Mouse (Mus musculus): ENCODE results near the gene Hmgcl. TPM values are rescaled to one million over a fixed set of nuclear protein-coding genes. Genes with fewer than 3 reads are reported as not detected.

Gene Hmgcl
- polyA plus RNA-seq, 1 experiment from 2014 or later, result 107 TPM

DNA sequence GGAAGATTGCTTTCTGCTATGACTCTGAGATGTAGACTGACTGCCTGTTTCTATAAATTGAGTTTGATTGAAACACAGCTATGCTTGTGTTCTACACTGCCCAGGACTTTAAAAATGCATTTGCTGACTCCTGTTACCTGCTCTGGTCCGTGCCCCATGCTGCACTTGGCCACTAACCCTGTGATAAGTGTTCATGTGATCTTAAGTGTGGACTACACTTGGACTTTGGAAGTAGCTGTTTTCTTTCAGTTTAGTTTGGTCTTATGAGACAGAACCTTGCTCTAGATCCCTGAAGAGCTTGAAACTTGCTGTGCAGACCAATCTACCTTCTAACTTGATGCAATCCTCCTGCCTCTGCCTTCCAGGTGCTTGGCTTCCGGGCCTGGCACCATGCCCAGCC is 21.8 kb upstream of the Hmgcl start:
- no peak overlapping the region for H3K27ac ChIP-seq
- no peaks in the 10 kb centered on the region for H3K9me3 ChIP-seq (replicated peaks; ENCODE audit: low read length)
- H3K4me3 ChIP-seq (replicated peaks; ENCODE audit: low read depth, low read length), result no peak overlapping the region
- WGBS, result 85% methylated on average over 2 of the region's 2 CpGs
- ATAC-seq (replicated peaks; ENCODE audit: low FRiP score, low read depth) (no peak), DNase-seq (ENCODE audit: low spot score) (no peak)
- H3K27me3 ChIP-seq (ENCODE audit: insufficient read depth, low read length), result no peaks in the 10 kb centered on the region
- no peak for TF ChIP-seq CTCF (IDR thresholded peaks at IDR 0.05; ENCODE audit: low read depth)
- no peak overlapping the region for H3K4me2 ChIP-seq (ENCODE audit: low read length)
- no peaks in the 10 kb centered on the region; the same call in 1 of the 2 replicates for H3K4me1 ChIP-seq (replicated peaks; ENCODE audit: insufficient read depth, low read length)
- no peak overlapping the region for H3K9ac ChIP-seq (ENCODE audit: low read depth, low read length)
- 0 out of 2 replicates have a peak, but pooled peaks cover 21% of the 10 kb centered on the region for H3K36me3 ChIP-seq (ENCODE audit: insufficient read depth, low read length)

DNA sequence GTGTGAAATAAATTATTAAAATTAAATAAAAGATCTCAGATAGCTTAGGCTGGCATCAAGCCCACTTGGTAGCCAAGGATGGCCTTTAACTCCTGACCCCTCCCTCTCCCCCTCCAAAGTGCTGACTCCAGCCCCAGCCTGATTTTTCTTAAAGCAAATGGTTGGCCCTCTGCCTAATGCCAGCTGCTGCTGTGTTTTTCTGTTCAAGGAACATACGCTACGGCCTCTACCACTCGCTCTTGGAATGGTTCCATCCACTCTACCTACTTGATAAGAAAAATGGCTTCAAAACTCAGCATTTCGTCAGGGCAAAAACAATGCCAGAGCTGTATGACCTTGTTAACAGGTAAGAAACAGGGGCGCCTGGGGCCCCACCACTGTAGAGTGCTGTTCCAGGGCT is 20.9 kb upstream of the Hmgcl start:
- 0 out of 2 replicates have a peak, but pooled peaks cover 21% of the 10 kb centered on the region for H3K36me3 ChIP-seq (ENCODE audit: insufficient read depth, low read length)
- no peaks in the 10 kb centered on the region; the same call in 1 of the 2 replicates for H3K4me1 ChIP-seq (replicated peaks; ENCODE audit: insufficient read depth, low read length)
- H3K4me3 ChIP-seq (replicated peaks; ENCODE audit: low read depth, low read length), result no peak overlapping the region
- ATAC-seq (replicated peaks; ENCODE audit: low FRiP score, low read depth) (no peak), DNase-seq (ENCODE audit: low spot score) (no peak)
- no peak overlapping the region for H3K27ac ChIP-seq
- 87% methylated on average over 5 of the region's 5 CpGs for WGBS
- H3K9ac ChIP-seq (ENCODE audit: low read depth, low read length), result no peak overlapping the region
- H3K4me2 ChIP-seq (ENCODE audit: low read length), result no peak overlapping the region
- no peaks in the 10 kb centered on the region for H3K9me3 ChIP-seq (replicated peaks; ENCODE audit: low read length)
- no peak for TF ChIP-seq CTCF (IDR thresholded peaks at IDR 0.05; ENCODE audit: low read depth)
- no peaks in the 10 kb centered on the region for H3K27me3 ChIP-seq (ENCODE audit: insufficient read depth, low read length)

DNA sequence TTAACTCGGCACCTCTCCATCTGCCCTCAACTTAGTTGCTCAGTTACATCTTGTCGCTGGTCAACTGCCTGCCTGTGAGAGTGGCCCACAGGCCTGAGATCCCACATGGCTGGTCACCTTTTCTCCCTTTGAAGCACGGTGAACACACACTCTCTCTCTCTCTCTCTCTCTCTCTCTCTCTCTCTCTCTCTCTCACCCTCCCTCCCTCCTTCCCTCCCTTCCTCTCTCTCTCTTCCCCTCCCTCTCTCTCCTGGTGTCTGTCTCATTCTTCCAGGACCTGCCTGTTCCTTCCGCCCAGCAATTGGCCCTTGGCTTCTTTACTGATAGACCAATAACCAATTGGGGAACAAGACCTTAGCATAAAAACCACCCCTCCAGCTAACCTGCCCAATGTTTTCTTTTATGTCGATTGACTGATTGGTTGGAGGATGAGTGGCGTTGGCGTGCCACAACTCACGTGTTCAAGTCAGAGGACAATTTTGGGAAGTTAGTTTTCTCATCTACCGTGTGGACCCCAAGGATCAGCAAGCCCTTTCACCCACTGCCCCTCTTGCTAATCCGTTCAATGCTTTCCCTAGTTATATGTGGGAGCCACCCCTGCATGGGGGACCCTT is 19.9 kb upstream of the Hmgcl start:
- no peak for ATAC-seq (replicated peaks; ENCODE audit: low FRiP score, low read depth)
- no peaks in the 10 kb centered on the region for H3K27me3 ChIP-seq (ENCODE audit: insufficient read depth, low read length)
- no peaks in the 10 kb centered on the region; the same call in 1 of the 2 replicates for H3K4me1 ChIP-seq (replicated peaks; ENCODE audit: insufficient read depth, low read length)
- no peak overlapping the region for H3K4me2 ChIP-seq (ENCODE audit: low read length)
- no peak overlapping the region for H3K4me3 ChIP-seq (replicated peaks; ENCODE audit: low read depth, low read length)
- 91% methylated on average over 10 of the region's 10 CpGs for WGBS
- no peak overlapping the region for H3K27ac ChIP-seq
- 0 out of 2 replicates have a peak, but pooled peaks cover 21% of the 10 kb centered on the region for H3K36me3 ChIP-seq (ENCODE audit: insufficient read depth, low read length)
- H3K9ac ChIP-seq (ENCODE audit: low read depth, low read length), result no peak overlapping the region
- TF ChIP-seq CTCF (IDR thresholded peaks at IDR 0.05; ENCODE audit: low read depth), result no peak
- no peaks in the 10 kb centered on the region for H3K9me3 ChIP-seq (replicated peaks; ENCODE audit: low read length)
- DNase-seq (ENCODE audit: low spot score), result no peak

DNA sequence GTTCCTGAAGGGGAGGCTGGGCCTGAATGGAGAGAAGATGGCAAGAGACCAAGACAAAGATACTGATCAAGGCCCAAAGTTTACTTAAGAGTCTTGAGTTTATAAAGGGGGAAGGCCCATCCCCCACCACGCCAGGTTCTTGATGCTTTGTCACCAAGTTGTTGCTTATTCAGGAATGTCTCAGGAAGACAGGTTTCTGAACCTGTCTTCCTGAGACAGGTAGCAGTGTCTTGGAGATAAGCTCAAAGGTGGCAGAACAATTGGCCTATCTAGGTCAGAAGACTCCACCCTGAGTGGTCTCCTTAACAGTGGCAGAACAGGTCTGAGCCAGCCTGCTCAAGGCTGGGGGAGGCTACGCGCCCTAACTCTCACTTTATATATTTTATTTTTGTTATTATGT is 19.4 kb upstream of the Hmgcl start:
- no peaks in the 10 kb centered on the region for H3K4me1 ChIP-seq (replicated peaks; ENCODE audit: insufficient read depth, low read length)
- 93% methylated on average over 3 of the region's 3 CpGs for WGBS
- H3K4me2 ChIP-seq (ENCODE audit: low read length), result no peak overlapping the region
- H3K27me3 ChIP-seq (ENCODE audit: insufficient read depth, low read length), result no peaks in the 10 kb centered on the region
- DNase-seq (ENCODE audit: low spot score) (no peak), ATAC-seq (replicated peaks; ENCODE audit: low FRiP score, low read depth) (no peak)
- no peak overlapping the region for H3K9ac ChIP-seq (ENCODE audit: low read depth, low read length)
- H3K27ac ChIP-seq, result no peak overlapping the region
- no peaks in the 10 kb centered on the region for H3K9me3 ChIP-seq (replicated peaks; ENCODE audit: low read length)
- H3K36me3 ChIP-seq (ENCODE audit: insufficient read depth, low read length), result 0 out of 2 replicates have a peak, but pooled peaks cover 21% of the 10 kb centered on the region
- H3K4me3 ChIP-seq (replicated peaks; ENCODE audit: low read depth, low read length), result no peak overlapping the region
- TF ChIP-seq CTCF (IDR thresholded peaks at IDR 0.05; ENCODE audit: low read depth), result no peak

DNA sequence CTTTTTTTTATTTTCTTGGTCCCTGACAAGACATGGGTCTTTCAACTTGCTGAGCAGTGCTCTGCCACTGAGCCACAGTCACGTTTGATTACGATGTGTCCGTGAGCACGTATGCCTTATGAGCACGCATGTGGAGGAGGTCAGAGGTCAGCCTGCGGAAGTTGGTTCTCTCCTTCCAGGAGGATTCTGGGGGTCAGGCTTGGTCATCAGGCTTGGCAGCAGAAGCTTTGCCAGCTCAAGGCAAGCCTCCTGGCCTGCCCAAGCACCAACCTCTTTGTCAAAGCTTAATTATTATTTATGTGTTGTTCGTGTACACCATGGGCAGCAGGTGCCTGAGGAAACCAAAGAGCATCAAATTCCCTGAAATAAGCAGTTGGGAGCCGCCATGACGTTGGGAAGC is 17.9 kb upstream of the Hmgcl start:
- no peak for TF ChIP-seq CTCF (IDR thresholded peaks at IDR 0.05; ENCODE audit: low read depth)
- Histone ChIP-seq H3K36me3 (ENCODE audit: insufficient read depth, low read length) (0 out of 2 replicates have a peak, but pooled peaks cover 24% of the 10 kb centered on the region), H3K27ac (no peak overlapping the region), H3K9me3 (replicated peaks; ENCODE audit: low read length) (no peaks in the 10 kb centered on the region), H3K4me2 (ENCODE audit: low read length) (no peak overlapping the region), H3K9ac (ENCODE audit: low read depth, low read length) (no peak overlapping the region), H3K4me1 (replicated peaks; ENCODE audit: insufficient read depth, low read length) (no peaks in the 10 kb centered on the region), H3K4me3 (replicated peaks; ENCODE audit: low read depth, low read length) (no peak overlapping the region), H3K27me3 (ENCODE audit: insufficient read depth, low read length) (no peaks in the 10 kb centered on the region)
- DNase-seq (ENCODE audit: low spot score) (no peak), ATAC-seq (replicated peaks; ENCODE audit: low FRiP score, low read depth) (no peak)
- WGBS, result 78% methylated on average over 9 of the region's 9 CpGs

DNA sequence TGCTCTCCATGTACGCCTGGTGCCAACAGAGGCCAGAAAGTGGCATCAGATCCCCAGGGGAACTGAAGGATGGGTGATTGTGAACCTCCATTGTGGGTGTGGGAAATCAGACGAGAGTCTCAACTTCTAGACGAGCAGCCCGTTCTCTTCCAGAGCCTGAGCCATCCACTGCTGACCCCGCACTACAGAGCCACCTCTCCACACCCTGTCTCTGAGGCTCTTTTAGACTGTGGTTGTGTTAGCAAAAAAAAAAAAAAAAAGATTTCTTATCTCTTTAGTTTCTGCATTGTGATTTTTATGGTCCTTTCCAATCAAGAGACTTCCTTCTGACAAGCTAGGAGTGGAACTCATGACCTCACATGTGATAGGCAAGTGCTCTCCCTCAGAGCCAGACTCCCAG is 16.8 kb upstream of the Hmgcl start:
- 0 out of 2 replicates have a peak, but pooled peaks cover 31% of the 10 kb centered on the region for H3K36me3 ChIP-seq (ENCODE audit: insufficient read depth, low read length)
- no peak for ATAC-seq (replicated peaks; ENCODE audit: low FRiP score, low read depth)
- no peak overlapping the region for H3K4me2 ChIP-seq (ENCODE audit: low read length)
- H3K9me3 ChIP-seq (replicated peaks; ENCODE audit: low read length), result no peaks in the 10 kb centered on the region
- no peaks in the 10 kb centered on the region for H3K27me3 ChIP-seq (ENCODE audit: insufficient read depth, low read length)
- H3K9ac ChIP-seq (ENCODE audit: low read depth, low read length), result no peak overlapping the region
- H3K27ac ChIP-seq, result no peak overlapping the region
- DNase-seq (ENCODE audit: low spot score), result no peak
- no peaks in the 10 kb centered on the region for H3K4me1 ChIP-seq (replicated peaks; ENCODE audit: insufficient read depth, low read length)
- WGBS, result 92% methylated on average over 5 of the region's 5 CpGs
- H3K4me3 ChIP-seq (replicated peaks; ENCODE audit: low read depth, low read length), result no peak overlapping the region
- no peak for TF ChIP-seq CTCF (IDR thresholded peaks at IDR 0.05; ENCODE audit: low read depth)

DNA sequence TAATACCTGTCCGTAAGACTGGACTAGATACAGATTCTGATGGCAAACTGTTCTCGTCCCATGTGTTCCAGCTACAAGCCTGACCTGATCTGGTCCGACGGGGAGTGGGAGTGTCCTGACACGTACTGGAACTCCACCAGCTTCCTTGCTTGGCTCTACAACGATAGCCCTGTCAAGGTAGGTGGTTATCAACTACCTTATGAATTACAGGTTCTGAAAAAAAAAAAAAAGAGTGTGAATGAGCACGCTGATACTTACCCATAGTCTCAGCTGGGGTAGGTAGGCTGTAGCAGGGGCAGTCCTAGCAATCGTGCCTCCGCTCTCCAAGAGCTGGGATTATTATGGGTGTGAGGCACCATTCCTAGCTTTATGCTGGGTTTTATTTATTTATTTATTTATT is 16.4 kb upstream of the Hmgcl start:
- Histone ChIP-seq H3K4me3 (replicated peaks; ENCODE audit: low read depth, low read length) (no peak overlapping the region), H3K4me2 (ENCODE audit: low read length) (no peak overlapping the region), H3K36me3 (ENCODE audit: insufficient read depth, low read length) (0 out of 2 replicates have a peak, but pooled peaks cover 34% of the 10 kb centered on the region), H3K9me3 (replicated peaks; ENCODE audit: low read length) (no peaks in the 10 kb centered on the region), H3K4me1 (replicated peaks; ENCODE audit: insufficient read depth, low read length) (no peaks in the 10 kb centered on the region), H3K27ac (no peak overlapping the region), H3K9ac (ENCODE audit: low read depth, low read length) (no peak overlapping the region), H3K27me3 (ENCODE audit: insufficient read depth, low read length) (no peaks in the 10 kb centered on the region)
- ATAC-seq (replicated peaks; ENCODE audit: low FRiP score, low read depth) (no peak), DNase-seq (ENCODE audit: low spot score) (no peak)
- TF ChIP-seq CTCF (IDR thresholded peaks at IDR 0.05; ENCODE audit: low read depth), result no peak
- WGBS, result 80% methylated on average over 9 of the region's 9 CpGs

Measured in kidney, postnatal 0 days (tissue).